Mouse (Mus musculus) limb, embryonic 11.5 days (tissue): ENCODE results near the gene Dgkg. TPM values are rescaled to one million over a fixed set of nuclear protein-coding genes. Genes with fewer than 3 reads are reported as not detected.

Experiments used
- ATAC-seq: fragments of 200-750 bp; cut with Nextera tagmentation; 2 replicates; pipeline ENCODE4 v1.8.0; 2017; ENCODE audit warnings: low read depth; ENCODE audit not compliant: insufficient number of reproducible peaks, low FRiP score, low TSS enrichment
- DNase-seq: peaks from one replicate; pipeline ENCODE4 v3.0.0-alpha.2; 2015; ENCODE audit warnings: low spot score
- H3K27ac ChIP-seq: fragments of 300-500 bp; sonication (generic); replicated peaks from 2 replicates; pipeline ENCODE4 v1.5.1; 2014; ENCODE audit warnings: low read depth, mild to moderate bottlenecking, low read length
- H3K27me3 ChIP-seq: fragments of 300-500 bp; sonication (generic); 2 replicates; pipeline ENCODE4 v1.6.1; 2014; ENCODE audit warnings: mild to moderate bottlenecking, low read length, mixed read lengths; ENCODE audit not compliant: control insufficient read depth, insufficient read depth
- H3K36me3 ChIP-seq: fragments of 300-500 bp; sonication (generic); 2 replicates; pipeline ENCODE4 v1.6.1; 2014; ENCODE audit warnings: mild to moderate bottlenecking, low read length, moderate library complexity, mixed read lengths; ENCODE audit not compliant: control insufficient read depth, insufficient read depth
- H3K4me1 ChIP-seq: fragments of 300-500 bp; sonication (generic); 2 replicates; pipeline ENCODE4 v1.6.1; 2014; ENCODE audit warnings: low read length, mixed read lengths; ENCODE audit not compliant: control insufficient read depth, insufficient read depth
- H3K4me2 ChIP-seq: fragments of 300-500 bp; sonication (generic); 2 replicates; pipeline ENCODE4 v1.6.1; 2014; ENCODE audit warnings: low read depth, mild to moderate bottlenecking, moderate library complexity; ENCODE audit not compliant: severe bottlenecking
- H3K4me3 ChIP-seq: fragments of 300-500 bp; sonication (generic); 2 replicates; pipeline ENCODE4 v1.5.1; 2014; ENCODE audit warnings: low read depth, low read length
- H3K9ac ChIP-seq: fragments of 300-500 bp; sonication (generic); 2 replicates; pipeline ENCODE4 v1.6.1; 2014; ENCODE audit warnings: mild to moderate bottlenecking, low read length
- H3K9me3 ChIP-seq: fragments of 300-500 bp; sonication (generic); 2 replicates; pipeline ENCODE4 v1.6.1; 2016; ENCODE audit warnings: low read length; ENCODE audit not compliant: control insufficient read depth
- WGBS: fragments of 180-500 bp; shearing (Covaris S2); extraction: QIAGEN DNeasy Blood & Tissue Kit; methylation state at CpG from one replicate; pipeline ENCODE4 v1.1.7; 2014; 5-methylcytosine and 5-hydroxymethylcytosine counted together
- polyA plus RNA-seq: library from polyadenylated mRNA; unstranded; fragments of >200 nt; fragmentation: Nextera tagmentation; extraction: Ambion mirVana; gene quantifications from 2 replicates; pipeline ENCODE4 v1.2.1, GENCODE M21; 2014

The Dgkg gene
- polyA plus RNA-seq, 1 experiment from 2014 or later: 0.16 TPM

DNA sequence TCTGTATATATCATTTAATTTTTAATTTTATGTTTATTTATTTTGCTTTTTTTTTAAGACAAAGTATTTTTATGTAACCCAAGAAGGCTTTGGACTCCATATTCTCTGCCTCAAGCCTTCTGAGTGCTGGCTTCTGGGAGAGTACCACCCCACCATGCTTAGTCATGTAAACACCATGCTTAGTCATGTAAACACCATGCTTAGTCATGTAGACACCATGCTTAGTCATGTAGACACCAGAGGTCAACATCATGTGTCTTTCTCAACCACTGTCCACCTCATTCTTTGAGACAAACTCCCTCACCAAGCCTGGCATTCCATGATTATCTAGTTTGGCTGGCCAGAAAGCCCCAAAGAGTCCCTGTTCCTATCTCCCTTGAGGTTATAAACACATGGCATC, 25.7 kb upstream of the Dgkg start:
- Histone ChIP-seq H3K9me3 (no peaks in the 10 kb centered on the region), H3K4me1 (no peaks in the 10 kb centered on the region), H3K36me3 (no peaks in the 10 kb centered on the region), H3K27me3 (no peaks in the 10 kb centered on the region), H3K4me2 (no peak overlapping the region), H3K9ac (no peak overlapping the region), H3K4me3 (no peak overlapping the region), H3K27ac (no peak overlapping the region)
- no peak for DNase-seq
- ATAC-seq: no peak

DNA sequence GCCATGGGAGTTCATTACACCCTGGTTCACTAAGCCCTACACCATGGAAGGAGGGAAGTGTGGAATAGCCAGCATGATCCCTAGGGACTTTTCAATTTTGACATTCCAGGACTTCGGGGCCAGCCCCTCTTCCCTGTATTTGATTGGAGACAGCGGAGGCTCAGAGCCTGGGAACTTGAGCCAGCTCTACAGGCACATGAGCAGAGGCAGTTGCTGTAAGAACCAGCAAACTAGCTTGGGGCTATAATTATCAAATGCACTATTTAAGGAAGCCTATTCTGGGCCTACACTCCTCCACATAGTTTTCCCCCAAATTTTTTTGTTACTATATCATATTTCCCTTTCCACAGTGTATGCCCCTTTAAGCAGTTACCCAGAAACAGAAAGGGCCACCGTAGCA, 22.6 kb upstream of the Dgkg start:
- DNase-seq (no peak), ATAC-seq (no peak)
- WGBS: 66% methylated on average over 3 of the region's 3 CpGs
- H3K9ac ChIP-seq: no peak overlapping the region
- H3K4me3 ChIP-seq: no peak overlapping the region
- H3K36me3 ChIP-seq: no peaks in the 10 kb centered on the region
- H3K27me3 ChIP-seq: no peaks in the 10 kb centered on the region
- H3K27ac ChIP-seq: no peak overlapping the region
- no peaks in the 10 kb centered on the region for H3K4me1 ChIP-seq
- H3K4me2 ChIP-seq: no peak overlapping the region
- no peaks in the 10 kb centered on the region for H3K9me3 ChIP-seq

DNA sequence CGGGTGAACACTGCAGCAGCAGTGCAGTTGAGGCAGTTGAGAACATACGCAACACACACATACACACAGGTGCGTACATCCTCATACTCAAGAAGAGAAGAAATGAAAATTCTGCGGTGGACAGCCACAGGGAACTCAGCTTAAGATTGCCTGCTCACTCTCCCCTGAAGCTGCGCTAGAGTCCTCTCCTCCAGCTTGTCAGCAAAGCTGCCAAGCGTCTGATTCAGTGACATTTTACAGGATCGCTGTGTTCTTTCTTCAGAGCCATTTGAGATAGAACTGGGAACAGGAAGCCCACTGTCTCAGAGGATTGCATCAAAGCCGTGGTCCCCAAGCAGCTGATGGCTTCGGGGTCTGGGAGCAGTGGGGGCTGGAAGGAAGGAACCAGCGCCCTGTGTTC, 17.6 kb upstream of the Dgkg start:
- H3K9ac ChIP-seq: no peak overlapping the region
- H3K36me3 ChIP-seq: no peaks in the 10 kb centered on the region
- H3K4me2 ChIP-seq: no peak overlapping the region
- H3K27ac ChIP-seq: no peak overlapping the region
- H3K4me1 ChIP-seq: no peaks in the 10 kb centered on the region
- no peaks in the 10 kb centered on the region for H3K27me3 ChIP-seq
- DNase-seq: no peak
- 89% methylated on average over 10 of the region's 10 CpGs for WGBS
- no peaks in the 10 kb centered on the region for H3K9me3 ChIP-seq
- no peak for ATAC-seq
- no peak overlapping the region for H3K4me3 ChIP-seq

DNA sequence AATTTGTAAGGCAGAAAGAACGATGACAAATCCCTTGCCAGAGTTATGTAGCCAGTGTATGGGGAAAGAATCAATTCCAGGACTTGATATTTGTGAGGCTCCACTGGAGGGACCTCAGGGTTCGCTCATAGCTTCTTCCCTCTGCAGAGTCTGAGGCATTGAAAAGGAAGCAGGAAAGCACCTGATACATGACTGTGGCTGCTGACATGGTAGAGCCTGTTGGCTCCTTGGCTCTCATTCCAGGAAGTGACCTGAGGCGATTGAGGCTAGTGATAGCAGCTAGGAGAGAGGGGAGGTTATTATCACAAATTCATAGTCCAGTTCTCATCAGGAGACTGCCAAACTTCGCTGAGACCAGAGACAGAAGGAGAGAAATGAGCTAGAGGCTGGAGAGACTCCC, 17.1 kb upstream of the Dgkg start:
- H3K9me3 ChIP-seq: no peaks in the 10 kb centered on the region
- no peaks in the 10 kb centered on the region for H3K4me1 ChIP-seq
- WGBS: 83% methylated on average over 4 of the region's 4 CpGs
- no peak overlapping the region for H3K27ac ChIP-seq
- H3K4me3 ChIP-seq: no peak overlapping the region
- no peaks in the 10 kb centered on the region for H3K36me3 ChIP-seq
- no peak for DNase-seq
- no peak overlapping the region for H3K4me2 ChIP-seq
- no peak for ATAC-seq
- no peak overlapping the region for H3K9ac ChIP-seq
- H3K27me3 ChIP-seq: no peaks in the 10 kb centered on the region

DNA sequence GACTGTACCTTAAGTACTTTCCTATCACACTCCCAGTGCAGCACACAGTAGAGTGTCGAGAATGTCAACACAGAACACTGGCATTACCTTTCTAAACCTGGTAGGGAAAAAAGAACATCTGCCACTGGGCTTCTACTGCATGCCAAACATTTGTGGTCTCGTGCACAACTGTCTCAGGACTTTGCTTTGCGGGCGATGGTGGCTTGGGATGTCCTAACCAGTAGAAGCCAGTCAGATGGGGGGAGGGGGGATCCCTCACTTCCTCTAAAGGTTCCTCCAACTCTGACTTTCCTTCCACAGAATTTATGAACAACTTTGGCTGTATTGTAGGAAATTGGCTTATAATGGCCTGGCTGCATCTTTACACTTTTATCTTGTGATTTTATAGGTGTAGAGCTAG, 7.0 kb upstream of the Dgkg start:
- H3K27ac ChIP-seq: no peak overlapping the region
- no peak overlapping the region for H3K4me2 ChIP-seq
- WGBS: 83% methylated on average over 4 of the region's 4 CpGs
- H3K27me3 ChIP-seq: no peaks in the 10 kb centered on the region
- DNase-seq: no peak
- H3K4me3 ChIP-seq: no peak overlapping the region
- H3K9me3 ChIP-seq: no peaks in the 10 kb centered on the region
- no peak overlapping the region for H3K9ac ChIP-seq
- H3K36me3 ChIP-seq: no peaks in the 10 kb centered on the region
- H3K4me1 ChIP-seq: no peaks in the 10 kb centered on the region
- ATAC-seq: no peak

DNA sequence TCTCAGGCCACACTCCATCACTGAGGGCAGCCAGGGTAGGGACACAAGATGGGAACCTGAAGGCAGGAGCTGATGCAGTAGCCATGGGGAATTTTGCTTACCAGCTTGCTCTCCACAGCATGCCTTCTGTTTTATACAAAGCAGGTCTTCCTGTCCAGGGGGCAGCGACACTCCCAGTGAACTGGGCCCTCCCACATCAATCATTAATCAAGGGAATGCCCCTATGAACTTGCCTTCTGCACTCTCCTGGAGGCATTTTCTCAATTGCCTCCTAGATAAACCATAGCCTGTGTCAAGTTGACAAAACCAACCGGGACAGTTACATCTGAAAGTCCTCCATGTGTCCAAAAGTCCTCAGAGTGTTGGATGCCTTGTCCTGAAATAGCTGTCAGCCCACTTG, 6.1 kb upstream of the Dgkg start:
- H3K4me1 ChIP-seq: no peaks in the 10 kb centered on the region
- WGBS: 39% methylated on average over 2 of the region's 2 CpGs
- no peak for ATAC-seq

DNA sequence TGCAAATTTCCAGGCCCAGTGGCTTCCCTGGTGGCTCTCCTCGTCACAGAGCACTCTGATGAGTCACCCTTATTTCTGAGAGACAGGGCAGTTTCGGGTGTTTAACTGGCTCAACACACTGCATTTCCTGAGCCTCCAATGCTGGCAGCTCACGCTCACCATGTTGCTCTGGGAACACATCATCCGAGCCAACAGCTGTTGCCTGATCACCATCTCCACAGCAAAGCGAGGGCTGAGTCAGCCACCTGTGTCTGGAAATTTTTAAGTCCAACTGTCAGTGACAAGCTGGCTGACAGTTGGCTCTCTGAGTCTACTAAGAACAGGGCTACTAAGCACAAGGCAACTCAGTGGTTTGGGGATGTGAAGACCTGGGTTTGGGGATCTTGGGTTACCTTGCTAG, 4.1 kb upstream of the Dgkg start:
- Histone ChIP-seq H3K9ac (no peak overlapping the region), H3K4me2 (no peak overlapping the region), H3K9me3 (no peaks in the 10 kb centered on the region), H3K4me3 (no peak overlapping the region), H3K27me3 (peaks cover 22% of the 10 kb centered on the region), H3K36me3 (no peaks in the 10 kb centered on the region), H3K4me1 (0 out of 2 replicates have a peak, but pooled peaks cover 3% of the 10 kb centered on the region), H3K27ac (no peak overlapping the region)
- 52% methylated on average over 5 of the region's 5 CpGs for WGBS
- no peak for ATAC-seq
- DNase-seq: no peak

More for the DNA sequence above, 6.1 kb upstream of the Dgkg start:
- H3K4me3 ChIP-seq: no peak overlapping the region
- no peak overlapping the region for H3K27ac ChIP-seq
- DNase-seq: no peak
- H3K9me3 ChIP-seq: no peaks in the 10 kb centered on the region
- no peak overlapping the region for H3K4me2 ChIP-seq
- no peak overlapping the region for H3K9ac ChIP-seq
- no peaks in the 10 kb centered on the region for H3K36me3 ChIP-seq
- peaks cover 3% of the 10 kb centered on the region; the same call in 1 of the 2 replicates for H3K27me3 ChIP-seq

DNA sequence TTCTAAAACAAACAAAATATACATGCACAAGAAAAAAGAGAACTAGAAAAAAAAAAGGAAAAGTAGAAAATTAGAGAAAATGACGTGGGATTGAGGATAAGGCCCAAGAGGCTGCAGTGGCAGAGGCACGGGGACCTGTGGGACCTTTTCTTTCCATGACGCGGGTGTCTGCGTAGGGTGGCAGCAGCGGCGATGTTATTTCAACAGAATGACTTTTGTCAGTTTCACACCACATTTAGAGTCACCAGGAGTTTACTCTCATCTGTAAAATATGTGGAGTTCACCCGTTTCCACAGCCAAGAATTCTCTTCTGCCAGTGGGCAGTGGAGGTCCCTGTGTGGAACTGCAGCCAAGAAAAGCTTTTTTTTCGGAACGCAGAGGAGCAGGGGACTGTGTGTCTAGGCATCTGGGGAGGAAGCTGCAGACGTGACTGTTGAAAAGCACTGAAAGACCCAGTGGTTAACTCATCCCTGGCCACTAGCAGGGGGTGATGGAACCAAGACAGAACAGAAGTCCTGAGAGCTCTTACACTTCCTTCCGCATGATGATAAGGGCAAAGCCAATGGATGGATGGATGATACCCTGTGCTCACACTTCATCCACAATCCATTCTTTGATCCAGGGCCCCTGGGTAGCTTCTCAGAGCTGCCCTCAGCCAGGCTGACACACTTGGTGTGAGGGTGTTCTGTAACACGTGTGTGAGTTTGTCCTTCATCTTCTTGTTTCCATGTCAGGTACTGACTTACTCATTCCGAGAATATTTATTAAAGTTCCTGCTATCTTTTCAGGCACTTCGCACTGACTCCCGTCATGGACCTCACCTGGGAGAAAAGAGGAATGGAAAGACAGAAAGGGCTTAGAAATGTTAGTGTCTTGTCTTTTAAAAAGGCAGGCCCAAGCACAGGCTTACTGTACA, 1.1 kb upstream of the Dgkg start:
- H3K4me2 ChIP-seq: no peak overlapping the region
- H3K4me1 ChIP-seq: 0 out of 2 replicates have a peak, but pooled peaks cover 3% of the 10 kb centered on the region
- no peak overlapping the region for H3K27ac ChIP-seq
- no peaks in the 10 kb centered on the region for H3K36me3 ChIP-seq
- WGBS: 75% methylated on average over 16 of the region's 16 CpGs
- no peak overlapping the region for H3K4me3 ChIP-seq
- H3K9me3 ChIP-seq: no peaks in the 10 kb centered on the region
- H3K9ac ChIP-seq: no peak overlapping the region
- ATAC-seq: no peak
- DNase-seq: no peak
- peaks cover 32% of the 10 kb centered on the region for H3K27me3 ChIP-seq
